Mouse (Mus musculus) liver, embryonic 12.5 days (tissue): ENCODE measurements around the gene Gps1. TPM values are rescaled to one million over a fixed set of nuclear protein-coding genes. Genes with fewer than 3 reads are reported as not detected.
"Not testable (repeated sequence)": the region's sequence is repeated elsewhere in the genome, so short reads cannot be mapped to it uniquely, and the experiment has no call there.

ENCODE experiments used
- ATAC-seq: fragments of 200-750 bp; cut with Nextera tagmentation; 2 replicates; pipeline ENCODE4 v1.8.0; 2017; ENCODE audit warnings: moderate number of reproducible peaks, mild to moderate bottlenecking, moderate library complexity
- H3K27ac ChIP-seq: fragments of 300-500 bp; sonication (generic); 2 replicates; pipeline ENCODE4 v1.5.1; 2016; ENCODE audit warnings: mild to moderate bottlenecking
- H3K27me3 ChIP-seq: fragments of 300-500 bp; sonication (generic); replicated peaks from 2 replicates; pipeline ENCODE4 v1.6.1; 2016; ENCODE audit warnings: mild to moderate bottlenecking, moderate library complexity
- H3K36me3 ChIP-seq: fragments of 300-500 bp; sonication (generic); 2 replicates; pipeline ENCODE4 v1.6.1; 2016; ENCODE audit warnings: mild to moderate bottlenecking, moderate library complexity
- H3K4me1 ChIP-seq: fragments of 300-500 bp; sonication (generic); 2 replicates; pipeline ENCODE4 v1.6.1; 2016
- H3K4me2 ChIP-seq: fragments of 300-500 bp; sonication (generic); 2 replicates; pipeline ENCODE4 v1.6.1; 2016; ENCODE audit warnings: mild to moderate bottlenecking, moderate library complexity
- H3K4me3 ChIP-seq: fragments of 300-500 bp; sonication (generic); 2 replicates; pipeline ENCODE4 v1.5.1; 2016; ENCODE audit warnings: mild to moderate bottlenecking, moderate library complexity
- H3K9ac ChIP-seq: fragments of 300-500 bp; sonication (generic); 2 replicates; pipeline ENCODE4 v1.6.1; 2016; ENCODE audit warnings: mild to moderate bottlenecking, moderate library complexity
- H3K9me3 ChIP-seq: fragments of 300-500 bp; sonication (generic); replicated peaks from 2 replicates; pipeline ENCODE4 v1.6.1; 2016; ENCODE audit warnings: mild to moderate bottlenecking, moderate library complexity
- WGBS: fragments of 180-500 bp; shearing (Covaris S2); methylation state at CpG from one replicate; pipeline ENCODE4 v1.1.7; 2016; ENCODE audit not compliant: insufficient replicate concordance; 5-methylcytosine and 5-hydroxymethylcytosine counted together
- polyA plus RNA-seq: library from polyadenylated mRNA; unstranded; fragments of >200 nt; fragmentation: Nextera tagmentation; extraction: Ambion mirVana; gene quantifications from 2 replicates; pipeline ENCODE4 v1.2.1, GENCODE M21; 2016

Gps1 gene
- polyA plus RNA-seq, 1 experiment from 2014 or later, result 135 TPM

GRCm38 (mm10) chr11:120825289-120825863 lies 41.3 kb downstream of the Gps1 start:
- H3K36me3 ChIP-seq, result peaks cover 28% of the 10 kb centered on the region
- 0 out of 2 replicates have a peak, but pooled peaks cover 4% of the 10 kb centered on the region for H3K27me3 ChIP-seq
- peak overlapping the region; percentile 95 for H3K4me2 ChIP-seq
- peak overlapping the region; percentile 90 for H3K27ac ChIP-seq
- no peak for ATAC-seq
- peaks cover 50% of the 10 kb centered on the region for H3K4me1 ChIP-seq
- H3K4me3 ChIP-seq, result peak overlapping the region; percentile 77
- 67% methylated on average over 4 of the region's 4 CpGs for WGBS
- peak overlapping the region; percentile 70 for H3K9ac ChIP-seq
- H3K9me3 ChIP-seq, result no peaks in the 10 kb centered on the region

GRCm38 (mm10) chr11:120826016-120826953 lies 42.2 kb downstream of the Gps1 start:
- Histone ChIP-seq H3K4me1 (peaks cover 45% of the 10 kb centered on the region), H3K27me3 (0 out of 2 replicates have a peak, but pooled peaks cover 4% of the 10 kb centered on the region), H3K36me3 (peaks cover 18% of the 10 kb centered on the region), H3K27ac (peak overlapping the region; percentile 90; the same call in 1 of the 2 replicates), H3K4me3 (no peak overlapping the region), H3K9ac (no peak overlapping the region), H3K9me3 (no peaks in the 10 kb centered on the region), H3K4me2 (no peak overlapping the region)
- WGBS, result 82% methylated on average over 8 of the region's 8 CpGs
- no peak for ATAC-seq

- ATAC-seq, result no peak
- Histone ChIP-seq H3K4me2 (no peak overlapping the region), H3K4me3 (no peak overlapping the region), H3K36me3 (0 out of 2 replicates have a peak, but pooled peaks cover 4% of the 10 kb centered on the region), H3K27ac (no peak overlapping the region), H3K9ac (no peak overlapping the region), H3K27me3 (0 out of 2 replicates have a peak, but pooled peaks cover 4% of the 10 kb centered on the region), H3K4me1 (peaks cover 34% of the 10 kb centered on the region), H3K9me3 (no peaks in the 10 kb centered on the region)
- 68% methylated on average over 4 of the region's 4 CpGs for WGBS
Observed at GRCm38 (mm10) chr11:120828416-120828815, 44.3 kb downstream of the Gps1 start.

- Histone ChIP-seq H3K9ac (no peak overlapping the region), H3K4me3 (no peak overlapping the region), H3K36me3 (0 out of 2 replicates have a peak, but pooled peaks cover 4% of the 10 kb centered on the region), H3K27ac (no peak overlapping the region), H3K4me1 (peaks cover 30% of the 10 kb centered on the region), H3K27me3 (0 out of 2 replicates have a peak, but pooled peaks cover 4% of the 10 kb centered on the region), H3K4me2 (no peak overlapping the region), H3K9me3 (no peaks in the 10 kb centered on the region)
- ATAC-seq, result no peak
- 81% methylated on average over 10 of the region's 10 CpGs for WGBS
Observed at GRCm38 (mm10) chr11:120829757-120830532, 45.9 kb downstream of the Gps1 start.

- no peak for ATAC-seq
- WGBS, result 81% methylated on average over 12 of the region's 12 CpGs
Observed at GRCm38 (mm10) chr11:120830686-120831085, 46.6 kb downstream of the Gps1 start.

GRCm38 (mm10) chr11:120831659-120832440 lies 47.8 kb downstream of the Gps1 start:
- no peaks in the 10 kb centered on the region for H3K9me3 ChIP-seq
- H3K4me2 ChIP-seq, result no peak overlapping the region
- no peak for ATAC-seq
- no peak overlapping the region for H3K4me3 ChIP-seq
- H3K27ac ChIP-seq, result no peak overlapping the region
- H3K27me3 ChIP-seq, result 0 out of 2 replicates have a peak, but pooled peaks cover 4% of the 10 kb centered on the region
- no peaks in the 10 kb centered on the region for H3K36me3 ChIP-seq
- WGBS, result 68% methylated on average over 3 of the region's 3 CpGs
- H3K9ac ChIP-seq, result no peak overlapping the region
- peaks cover 17% of the 10 kb centered on the region for H3K4me1 ChIP-seq

More at GRCm38 (mm10) chr11:120830686-120831085, 46.6 kb downstream of the Gps1 start:
- Histone ChIP-seq H3K4me1 (peaks cover 23% of the 10 kb centered on the region), H3K36me3 (0 out of 2 replicates have a peak, but pooled peaks cover 4% of the 10 kb centered on the region), H3K27me3 (0 out of 2 replicates have a peak, but pooled peaks cover 4% of the 10 kb centered on the region), H3K4me3 (no peak overlapping the region), H3K27ac (no peak overlapping the region), H3K4me2 (no peak overlapping the region), H3K9me3 (no peaks in the 10 kb centered on the region), H3K9ac (no peak overlapping the region)

GRCm38 (mm10) chr11:120832962-120833361 lies 48.9 kb downstream of the Gps1 start:
- H3K36me3 ChIP-seq, H3K27ac ChIP-seq, H3K9me3 ChIP-seq, H3K9ac ChIP-seq, H3K4me2 ChIP-seq, H3K4me3 ChIP-seq, H3K27me3 ChIP-seq: not testable (repeated sequence)
- WGBS, result 51% methylated on average over 5 of the region's 5 CpGs
- H3K4me1 ChIP-seq, result peaks cover 17% of the 10 kb centered on the region
- ATAC-seq, result peak; percentile 46; the same call in 1 of the 2 replicates

GRCm38 (mm10) chr11:120833555-120834280 lies 49.6 kb downstream of the Gps1 start:
- ATAC-seq, result peak; percentile 27; the same call in 1 of the 2 replicates
- WGBS, result 53% methylated on average over 8 of the region's 8 CpGs

More at GRCm38 (mm10) chr11:120833555-120834280, 49.6 kb downstream of the Gps1 start:
- H3K4me1 ChIP-seq, result peaks cover 17% of the 10 kb centered on the region
- no peak overlapping the region for H3K4me3 ChIP-seq
- 0 out of 2 replicates have a peak, but pooled peaks cover under 1% of the 10 kb centered on the region for H3K27me3 ChIP-seq
- no peaks in the 10 kb centered on the region for H3K9me3 ChIP-seq
- no peaks in the 10 kb centered on the region for H3K36me3 ChIP-seq
- no peak overlapping the region for H3K9ac ChIP-seq
- H3K27ac ChIP-seq, result no peak overlapping the region
- no peak overlapping the region for H3K4me2 ChIP-seq
